Mouse (Mus musculus) adrenal gland, postnatal 10 days (tissue): ENCODE results near the gene Tox3. TPM values are rescaled to one million over a fixed set of nuclear protein-coding genes. Genes with fewer than 3 reads are reported as not detected.

Source experiments
- DNase-seq: peaks from one replicate; pipeline ENCODE4 v3.0.0; 2021; ENCODE audit warnings: mixed read lengths
- total RNA-seq, 2 experiments: library from RNA; stranded (reverse); gene quantifications; 2 replicates each; pipeline ENCODE4 v1.2.3; 2021

The Tox3 gene
- total RNA-seq, 2 experiments from 2014 or later: 3.9 to 5.1 TPM

GRCm38 (mm10) chr8:90330377-90331285 is 17.5 kb downstream of the Tox3 start:
- DNase-seq: no peak

- DNase-seq: no peak
Observed at GRCm38 (mm10) chr8:90323824-90324223, 24.3 kb downstream of the Tox3 start.

- DNase-seq: no peak
Observed at GRCm38 (mm10) chr8:90322701-90323439, 25.3 kb downstream of the Tox3 start.

- no peak for DNase-seq
Observed at GRCm38 (mm10) chr8:90321255-90321654, 26.9 kb downstream of the Tox3 start.

GRCm38 (mm10) chr8:90314312-90314711 is 33.8 kb downstream of the Tox3 start:
- DNase-seq: no peak

- no peak for DNase-seq
Observed at GRCm38 (mm10) chr8:90302951-90303350, 45.2 kb downstream of the Tox3 start.

GRCm38 (mm10) chr8:90302252-90302651 is 45.9 kb downstream of the Tox3 start:
- DNase-seq: peak; percentile 3

- no peak for DNase-seq
Observed at GRCm38 (mm10) chr8:90301543-90301942, 46.6 kb downstream of the Tox3 start.

- DNase-seq: no peak
Observed at GRCm38 (mm10) chr8:90300973-90301372, 47.2 kb downstream of the Tox3 start.

- DNase-seq: no peak
Observed at GRCm38 (mm10) chr8:90294061-90294460, 54.1 kb downstream of the Tox3 start.

GRCm38 (mm10) chr8:90290811-90291210 is 57.3 kb downstream of the Tox3 start:
- DNase-seq: no peak

- no peak for DNase-seq
Observed at GRCm38 (mm10) chr8:90276722-90277121, 71.4 kb downstream of the Tox3 start.

GRCm38 (mm10) chr8:90273182-90273581 is 75.0 kb downstream of the Tox3 start:
- DNase-seq: no peak

- DNase-seq: no peak
Observed at GRCm38 (mm10) chr8:90271920-90272319, 76.2 kb downstream of the Tox3 start.

- no peak for DNase-seq
Observed at GRCm38 (mm10) chr8:90267698-90268256, 80.4 kb downstream of the Tox3 start.

GRCm38 (mm10) chr8:90266986-90267385 is 81.2 kb downstream of the Tox3 start:
- DNase-seq: no peak

GRCm38 (mm10) chr8:90266239-90266638 is 81.9 kb downstream of the Tox3 start:
- no peak for DNase-seq

- peak; percentile 1 for DNase-seq
Observed at GRCm38 (mm10) chr8:90254158-90254867, 93.8 kb downstream of the Tox3 start.

GRCm38 (mm10) chr8:90246357-90246756 is 101.8 kb downstream of the Tox3 start:
- DNase-seq: no peak

GRCm38 (mm10) chr8:90245828-90246227 is 102.3 kb downstream of the Tox3 start:
- no peak for DNase-seq

GRCm38 (mm10) chr8:90245187-90245586 is 103.0 kb downstream of the Tox3 start:
- no peak for DNase-seq

- DNase-seq: no peak
Observed at GRCm38 (mm10) chr8:90244458-90245145, 103.5 kb downstream of the Tox3 start.
